Mouse (Mus musculus) heart, adult 8-10 months (tissue): ENCODE measurements around the gene Cux1. TPM values are rescaled to one million over a fixed set of nuclear protein-coding genes. Genes with fewer than 3 reads are reported as not detected.

ENCODE experiments used
- DNase-seq: peaks from one replicate; pipeline ENCODE4 v3.0.0; 2022; ENCODE audit warnings: low spot score
- total RNA-seq, 4 experiments: library from RNA; stranded (reverse); gene quantifications; 2 replicates each; pipeline ENCODE4 v1.2.4; 2022

Gene Cux1
- total RNA-seq, 4 experiments from 2014 or later, result 79.3 to 102 (median 88.5) TPM

DNA sequence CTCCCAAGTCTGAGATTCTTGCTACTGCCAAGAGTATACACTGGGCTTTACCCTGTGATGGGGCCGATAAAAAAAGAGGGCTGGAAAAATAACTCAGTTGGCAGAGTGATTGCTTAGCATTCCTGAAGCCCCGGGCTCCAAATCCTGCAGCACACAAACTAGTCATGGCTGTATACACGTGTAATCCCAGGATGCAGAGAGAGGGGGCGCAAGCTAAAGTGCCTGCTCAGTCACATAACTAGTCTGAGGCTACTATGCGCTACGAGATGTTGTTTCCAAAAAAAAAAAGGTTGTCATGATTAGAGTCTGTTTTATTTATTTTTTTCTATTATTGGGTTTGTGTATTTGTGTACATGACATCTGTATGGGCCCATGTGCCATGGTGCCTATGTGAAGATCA, 245.9 kb downstream of the Cux1 start:
- DNase-seq, result no peak

DNA sequence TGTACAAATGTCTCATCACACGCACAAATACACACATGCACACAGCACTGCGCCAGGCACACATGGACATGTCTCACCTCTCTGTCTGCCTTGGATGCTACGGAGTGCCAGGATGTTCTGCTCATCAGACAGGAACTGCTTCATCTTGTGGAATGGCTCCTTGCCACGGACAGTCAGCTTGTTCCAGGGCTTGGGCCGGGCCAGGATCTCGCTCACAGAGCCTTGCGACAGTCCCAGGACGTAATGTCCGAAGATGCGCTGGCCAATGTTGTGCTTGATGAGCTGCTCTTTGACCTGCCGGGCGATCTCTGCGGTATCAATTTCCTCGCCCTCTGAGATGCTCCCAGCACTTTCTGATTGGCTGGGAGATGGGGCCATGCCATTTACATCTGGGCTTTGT, 254.7 kb downstream of the Cux1 start:
- no peak for DNase-seq

DNA sequence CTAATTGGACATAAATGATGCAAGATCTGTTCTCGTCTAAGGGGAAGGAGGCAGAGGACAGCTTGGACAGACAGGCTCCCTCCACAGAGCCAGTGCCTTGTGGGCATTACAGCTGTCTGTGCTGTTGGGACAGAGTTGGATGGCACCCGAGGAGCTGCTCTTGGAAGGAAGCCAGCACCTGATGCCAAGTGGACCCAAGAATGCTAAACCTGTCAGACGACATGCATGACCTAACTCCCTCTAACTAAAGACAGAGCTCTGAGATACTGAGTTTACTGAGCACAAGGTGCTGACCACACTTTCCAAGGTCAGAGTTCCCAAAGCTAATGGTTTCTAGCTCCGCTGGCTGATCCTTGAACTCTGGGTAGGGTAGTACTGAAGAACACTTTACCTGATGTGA, 255.1 kb downstream of the Cux1 start:
- DNase-seq, result no peak

DNA sequence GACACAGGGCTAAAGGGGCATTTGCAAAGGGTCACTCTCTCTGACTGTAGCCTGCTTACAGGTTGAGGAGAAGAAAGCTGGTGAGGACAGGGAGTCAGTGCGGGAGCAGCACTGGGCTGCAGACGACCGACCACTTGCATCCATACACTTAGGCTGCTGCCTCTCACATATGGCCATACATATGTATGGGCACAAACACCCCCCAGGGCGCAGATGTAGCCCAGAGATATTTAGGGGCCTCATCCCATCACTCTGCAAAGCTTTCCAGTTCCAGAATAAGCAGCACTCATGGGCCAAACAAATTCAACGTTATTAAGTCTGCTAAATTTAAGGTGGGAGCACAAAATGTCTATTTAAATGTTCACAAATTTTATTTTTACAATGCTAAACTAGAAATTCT, 261.0 kb downstream of the Cux1 start:
- DNase-seq, result no peak

DNA sequence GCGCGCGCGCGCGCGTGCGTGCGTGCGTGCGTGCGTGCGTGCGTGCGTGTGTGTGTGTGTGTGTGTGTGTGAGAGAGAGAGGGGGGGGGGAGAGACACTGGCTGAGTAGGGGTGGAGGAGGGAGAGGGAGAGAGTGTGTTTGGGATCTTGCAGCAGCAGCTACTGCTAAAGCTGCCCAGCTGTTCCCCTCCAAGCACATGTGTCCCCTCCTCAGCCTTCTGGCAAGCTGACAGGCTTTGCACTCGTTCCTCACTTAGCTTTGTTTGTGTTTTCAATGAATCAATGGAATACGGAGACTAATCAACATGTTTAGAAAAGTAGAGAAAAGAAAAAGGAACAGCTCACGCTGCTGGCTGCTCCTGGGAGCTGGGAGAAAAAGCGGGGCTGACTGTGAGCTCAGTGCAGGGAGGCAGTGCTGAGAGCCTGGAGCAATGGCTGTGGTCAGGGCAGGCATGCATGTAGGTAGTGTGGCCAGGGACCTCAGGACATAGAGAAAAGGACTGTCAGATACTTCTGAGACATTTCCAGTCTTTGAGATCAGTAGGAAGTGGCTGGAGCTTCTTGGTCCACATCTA, 263.8 kb downstream of the Cux1 start:
- no peak for DNase-seq

DNA sequence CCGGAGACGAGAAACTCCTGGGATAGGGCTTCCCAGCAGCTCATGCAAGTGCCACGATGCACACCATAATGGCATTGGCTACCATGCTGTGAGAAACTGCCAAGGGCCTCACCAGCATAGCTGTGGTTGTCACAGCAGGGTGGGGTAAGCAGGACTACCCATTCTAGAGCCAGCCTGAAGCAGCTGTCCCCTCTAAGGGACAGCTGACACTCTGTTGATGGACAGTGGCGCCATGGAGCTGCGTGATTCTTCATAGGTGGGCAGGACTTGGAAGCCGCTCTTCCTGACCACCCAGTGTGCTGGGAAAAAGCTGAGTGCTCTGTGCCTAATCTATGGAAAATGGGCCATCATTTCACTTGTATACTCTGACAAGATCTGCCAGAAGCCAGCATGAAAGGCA, 266.4 kb downstream of the Cux1 start:
- no peak for DNase-seq

DNA sequence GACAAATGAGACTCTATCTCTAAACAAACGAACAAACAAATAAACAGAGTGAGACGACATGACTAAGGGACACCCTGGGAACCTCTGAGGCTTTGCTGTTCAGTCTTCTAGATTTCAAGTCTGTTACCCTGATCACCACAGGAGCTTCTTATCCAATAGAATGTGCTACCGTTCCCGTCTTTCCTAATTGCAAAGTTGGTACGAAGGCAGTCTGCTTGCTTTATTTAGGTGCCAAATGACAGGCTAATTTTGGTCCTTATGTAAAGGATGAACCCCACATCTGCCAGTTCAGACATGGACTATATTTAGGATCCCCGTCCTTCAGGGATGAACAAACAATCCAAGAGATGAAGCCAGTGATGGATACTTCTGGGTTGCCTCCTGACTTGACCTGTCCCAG, 269.6 kb downstream of the Cux1 start:
- no peak for DNase-seq

DNA sequence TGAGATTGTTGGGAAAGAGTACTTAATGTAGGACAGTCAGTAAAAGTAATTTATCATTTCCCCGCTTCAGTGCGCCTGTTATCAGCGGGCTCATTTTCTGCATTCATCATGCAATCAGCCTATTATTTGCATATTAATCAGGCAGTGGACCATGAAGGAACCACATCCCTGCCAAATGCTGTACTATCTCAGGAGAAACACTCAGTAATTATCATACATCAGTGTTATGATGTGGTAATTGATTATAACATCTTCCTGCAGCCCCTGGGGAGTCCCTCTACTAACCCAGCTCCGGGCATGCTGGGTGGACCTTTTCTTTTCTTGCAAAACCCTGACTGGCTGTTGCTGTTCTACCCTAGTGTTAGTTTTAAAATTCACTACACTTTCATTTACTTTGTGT, 270.4 kb downstream of the Cux1 start:
- no peak for DNase-seq

DNA sequence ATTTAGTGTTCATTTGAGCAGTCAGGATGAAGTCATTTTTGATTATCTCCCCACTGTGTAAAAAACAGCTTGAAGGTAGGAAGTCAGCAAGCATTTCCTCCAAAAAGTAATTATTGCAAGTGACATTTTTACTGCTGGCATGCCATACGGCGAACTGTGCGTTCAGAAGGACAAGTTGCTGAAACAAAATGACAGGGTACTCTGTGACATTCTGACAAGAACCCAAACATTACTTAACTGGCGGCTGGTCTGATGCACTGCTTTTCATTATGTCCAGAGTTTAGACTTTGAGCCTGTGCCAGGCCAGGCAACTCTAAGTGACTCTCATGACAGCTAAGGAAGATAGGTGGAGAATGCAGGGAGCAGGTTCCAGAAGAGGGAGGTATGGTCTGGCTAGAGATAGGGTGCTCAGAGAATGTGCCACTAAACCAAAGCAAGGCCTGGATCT, 274.3 kb downstream of the Cux1 start:
- DNase-seq, result peak; percentile 15

DNA sequence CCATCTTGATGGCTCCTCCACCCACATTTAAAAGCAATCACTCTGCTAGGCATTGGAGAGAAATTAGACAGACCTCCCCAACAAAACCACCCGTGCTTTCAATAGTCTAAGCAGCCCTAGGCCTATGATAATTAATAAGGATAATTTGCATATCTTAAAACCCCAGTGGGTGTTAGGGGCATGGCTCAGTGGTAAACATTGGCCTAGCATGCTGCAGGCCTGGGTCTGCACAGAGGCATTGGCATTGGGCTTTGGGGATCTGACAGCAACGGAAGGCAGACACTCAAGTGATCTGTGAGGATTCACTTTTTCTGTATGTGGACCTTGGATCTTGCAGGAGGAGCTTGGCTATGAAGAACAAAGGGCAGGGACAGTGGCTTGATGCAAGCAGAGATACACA, 274.9 kb downstream of the Cux1 start:
- no peak for DNase-seq

DNA sequence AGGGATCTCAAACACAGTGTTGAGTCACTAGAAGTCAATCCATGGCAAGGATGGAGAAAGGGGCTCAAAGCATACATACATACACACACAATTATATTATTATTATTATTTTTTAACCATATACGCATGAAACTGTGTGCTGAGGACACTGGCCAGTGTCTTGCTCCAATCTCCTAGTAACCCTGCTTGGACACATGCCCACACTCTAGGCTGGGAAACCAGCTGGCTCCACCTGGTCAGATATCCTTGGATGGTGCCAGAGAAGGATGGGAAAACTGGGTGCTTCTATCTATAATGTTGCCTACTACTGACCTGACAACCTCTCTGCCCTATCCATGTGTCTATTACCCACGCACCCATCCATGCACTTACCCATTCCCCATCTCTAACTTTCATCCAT, 275.7 kb downstream of the Cux1 start:
- DNase-seq, result no peak

DNA sequence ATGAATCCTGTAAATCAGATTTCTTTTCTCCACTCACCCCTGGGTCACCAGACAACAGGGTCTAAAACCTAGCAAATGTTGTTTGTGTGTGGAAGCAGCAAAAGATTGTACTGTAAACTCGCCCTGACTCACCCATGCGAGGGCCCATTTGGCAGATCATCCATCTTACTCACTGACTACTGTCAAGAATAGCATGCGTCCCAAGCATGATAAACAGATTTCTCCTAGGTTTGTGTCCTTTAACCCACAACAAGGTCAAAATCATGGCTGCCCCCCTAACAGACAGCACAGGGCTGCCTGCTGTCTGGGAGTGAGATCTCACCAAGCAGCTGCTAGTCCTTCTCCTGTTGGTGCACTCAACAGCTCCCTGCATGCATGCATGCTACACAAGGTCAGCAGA, 277.5 kb downstream of the Cux1 start:
- DNase-seq, result no peak

DNA sequence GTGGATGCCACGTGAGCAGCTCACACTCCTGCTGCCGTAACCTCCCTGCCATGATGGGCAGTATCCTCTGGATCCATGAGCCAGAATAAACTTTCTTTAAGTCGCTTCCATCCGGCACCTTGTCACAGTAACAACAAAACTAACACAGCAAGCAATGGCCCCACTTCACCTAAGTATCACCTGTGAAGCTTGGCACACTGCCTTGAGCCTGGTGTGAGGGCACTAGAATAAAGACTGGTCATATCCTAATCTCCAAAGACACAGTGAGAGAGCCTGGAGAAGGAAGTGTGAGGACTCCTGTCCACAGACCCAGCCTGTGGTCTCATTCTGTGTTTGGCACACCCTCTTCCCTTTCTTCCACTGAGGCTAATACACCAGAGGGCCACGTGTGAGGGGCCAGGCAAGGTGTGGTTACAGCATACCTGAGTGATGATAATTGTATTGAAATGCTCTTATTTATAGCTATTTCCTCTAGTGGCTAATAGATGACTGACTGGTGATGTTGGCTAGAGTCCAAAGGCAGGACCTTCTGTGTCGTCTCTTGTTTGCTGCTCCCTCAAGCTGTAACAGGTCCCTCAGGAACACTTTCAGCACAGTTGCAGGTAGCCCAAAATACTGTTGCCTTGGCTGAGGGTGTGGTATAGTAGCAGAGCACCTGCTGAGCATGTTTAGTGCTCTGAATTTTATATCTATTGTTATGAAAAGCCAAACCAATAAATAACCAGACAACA, 278.8 kb downstream of the Cux1 start:
- DNase-seq, result no peak

DNA sequence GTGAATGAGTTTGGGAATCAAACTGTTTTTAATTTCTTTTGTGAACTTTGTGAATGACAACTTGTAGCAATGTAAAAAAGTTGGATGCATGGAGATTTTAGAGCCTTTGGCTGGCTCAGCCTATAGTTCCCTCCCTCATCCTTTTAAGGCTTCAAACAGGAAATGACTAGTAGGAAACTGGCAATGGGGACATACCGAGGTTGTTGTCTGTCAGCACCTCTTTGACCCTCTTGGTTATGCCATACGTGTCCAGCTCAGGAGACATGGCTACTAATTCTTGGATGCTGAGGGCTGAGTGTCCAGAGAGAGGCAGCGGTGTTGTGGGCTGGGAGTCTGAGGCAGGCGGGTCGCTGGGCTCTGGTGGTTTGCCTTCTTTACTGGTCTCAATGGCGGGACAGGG, 280.7 kb downstream of the Cux1 start:
- no peak for DNase-seq

DNA sequence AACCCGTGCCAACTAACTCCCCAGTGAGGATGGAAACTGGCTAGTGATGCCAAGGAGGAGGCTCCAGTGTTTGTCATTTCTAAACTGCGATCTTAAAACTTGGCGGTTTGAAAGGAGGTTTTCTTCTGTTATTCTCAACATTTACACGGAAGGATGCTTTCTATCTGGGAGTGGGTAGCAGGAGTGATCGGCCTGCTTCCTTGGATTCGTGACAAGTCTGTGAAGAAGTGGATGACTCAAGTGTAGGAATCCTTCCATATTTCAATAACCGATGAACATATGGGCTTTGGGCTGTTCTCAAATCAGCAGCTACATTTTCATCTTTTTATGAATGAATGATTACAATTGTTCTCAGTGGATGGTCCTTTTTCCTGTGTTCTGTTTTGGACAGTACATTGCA, 282.2 kb downstream of the Cux1 start:
- no peak for DNase-seq

DNA sequence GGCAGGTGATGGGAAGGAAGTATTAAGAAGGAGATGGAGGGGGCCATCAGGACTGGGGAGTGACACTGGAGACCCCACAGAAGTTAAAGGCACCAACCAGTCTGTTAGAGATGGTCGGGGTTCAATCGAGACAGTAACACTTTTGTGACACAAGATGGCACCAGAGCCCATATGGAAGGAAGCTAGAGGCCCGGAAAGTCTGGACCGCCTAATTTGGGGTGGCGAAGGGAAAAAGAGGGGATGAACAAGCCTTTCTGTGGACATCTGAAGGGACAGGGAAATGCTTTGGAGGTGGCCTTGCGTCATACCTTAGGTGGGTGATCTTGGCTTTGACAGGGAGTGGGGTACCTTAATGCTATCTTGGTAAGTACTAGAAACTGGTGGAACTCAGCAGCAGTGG, 285.9 kb downstream of the Cux1 start:
- DNase-seq, result peak; percentile 19

DNA sequence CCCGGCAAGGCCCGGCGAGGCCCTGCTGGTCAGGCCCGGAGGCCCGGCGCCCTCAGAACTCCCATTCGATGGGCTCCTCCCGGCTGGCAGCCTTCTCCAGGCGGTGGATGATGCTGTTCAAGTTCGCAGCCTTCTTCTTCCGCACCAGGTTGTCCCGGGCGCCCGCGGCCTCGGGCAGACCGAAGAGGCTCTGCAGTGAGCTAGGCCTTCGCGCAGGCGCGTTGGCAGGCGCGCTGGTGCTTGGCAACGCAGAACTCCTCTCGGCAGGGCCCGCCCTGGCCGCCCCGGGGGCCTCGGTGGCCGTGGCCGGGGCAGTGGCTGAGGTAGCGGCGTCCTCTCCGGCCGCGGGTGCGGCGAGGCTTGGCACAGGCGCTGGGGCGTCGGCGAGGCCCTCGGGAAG, 292.6 kb downstream of the Cux1 start:
- DNase-seq, result no peak

DNA sequence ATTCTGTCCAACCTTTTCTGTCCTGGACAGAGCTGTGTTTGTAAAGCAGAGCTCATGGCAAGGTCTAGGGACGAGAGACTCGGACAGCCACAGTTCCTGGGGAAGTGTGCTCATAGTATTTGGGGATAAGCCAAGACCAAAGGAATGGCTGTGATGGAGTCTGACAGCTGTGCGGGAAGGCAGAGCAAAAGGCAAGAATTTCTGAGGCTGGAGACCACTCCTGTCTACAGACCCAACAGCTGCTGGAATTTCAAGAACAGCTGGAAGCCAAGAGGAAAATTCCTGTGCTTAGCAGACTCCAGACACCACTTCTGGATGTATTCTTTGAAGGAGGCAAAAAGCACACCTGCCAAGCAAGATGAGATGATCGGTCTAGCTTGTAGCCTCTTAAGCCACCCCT, 297.4 kb downstream of the Cux1 start:
- no peak for DNase-seq

DNA sequence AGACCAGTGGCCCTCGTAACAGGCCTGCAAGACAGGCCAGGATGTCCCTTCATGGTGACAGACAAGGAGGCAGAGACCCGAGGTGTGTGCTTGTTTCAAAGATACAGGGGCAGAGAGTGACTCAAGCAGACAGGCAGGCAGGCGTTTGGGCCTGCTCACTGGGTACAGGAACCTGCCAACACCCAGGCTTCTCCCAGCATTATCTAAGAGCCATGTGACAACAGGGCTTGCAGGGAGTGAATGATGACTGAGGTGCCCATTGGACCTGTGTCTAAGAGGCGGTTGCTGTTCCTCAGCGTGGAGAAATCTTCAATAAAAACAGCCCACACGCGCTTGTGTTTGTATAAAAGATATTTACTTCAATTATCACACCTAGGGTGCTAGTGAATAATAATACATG, 301.2 kb downstream of the Cux1 start:
- no peak for DNase-seq

DNA sequence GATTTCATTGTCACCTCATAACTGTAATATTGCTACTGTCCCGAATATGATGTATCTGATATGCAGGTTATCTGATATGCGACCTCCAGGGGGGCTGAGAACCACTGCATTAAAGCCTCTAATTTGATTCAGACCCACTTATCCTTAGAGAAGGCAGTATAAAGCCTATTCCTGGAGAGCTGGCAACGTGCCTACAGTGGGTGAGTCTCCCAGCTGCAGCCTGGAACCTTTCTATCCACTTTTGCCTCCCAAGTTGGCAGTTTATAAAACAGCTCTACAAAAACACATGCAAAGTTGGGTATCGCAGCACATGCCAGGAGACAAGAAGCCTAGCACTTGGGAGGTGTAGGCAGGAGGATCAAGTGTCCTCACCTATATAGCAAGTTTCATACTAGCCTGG, 303.9 kb downstream of the Cux1 start:
- no peak for DNase-seq

DNA sequence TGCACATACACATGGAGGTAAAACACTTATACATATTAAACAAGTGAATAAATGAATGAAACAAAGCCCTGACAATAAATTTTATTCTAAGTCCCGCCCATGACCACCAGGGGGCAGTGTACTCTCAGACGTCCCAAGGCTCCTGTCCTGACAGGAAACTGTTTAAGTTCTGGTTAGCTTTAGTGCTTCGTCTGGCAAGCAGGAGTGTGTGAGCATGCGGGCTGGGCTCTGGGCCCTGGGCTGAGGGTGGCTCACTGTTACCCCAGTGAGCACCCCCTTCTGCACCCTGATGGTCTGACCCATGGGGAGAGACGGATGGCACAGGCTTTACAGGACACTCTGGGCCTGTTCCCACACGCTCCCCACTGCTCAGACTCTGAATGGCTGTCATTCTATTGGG, 308.4 kb downstream of the Cux1 start:
- peak; percentile 60 for DNase-seq

DNA sequence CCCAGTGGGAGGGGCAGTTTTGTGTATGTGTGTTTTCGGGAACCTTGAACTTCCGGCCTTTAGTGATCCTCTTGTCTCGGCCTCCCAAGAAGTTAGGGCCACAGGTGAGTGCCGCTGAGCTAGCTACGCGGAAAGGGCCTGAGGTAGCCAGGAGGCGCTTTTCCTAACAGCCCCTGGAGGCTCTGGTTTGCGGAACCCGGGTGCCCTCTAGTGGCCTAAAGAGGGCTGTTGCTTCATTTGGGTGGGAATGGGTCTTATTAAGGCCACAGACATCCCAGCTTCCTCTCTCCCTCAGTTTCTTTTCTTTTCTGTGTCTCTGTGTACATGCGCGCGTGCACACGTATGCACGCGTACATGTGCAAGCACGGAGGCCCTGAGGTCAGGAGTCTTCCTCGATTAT, 314.4 kb downstream of the Cux1 start:
- DNase-seq, result peak; percentile 79

DNA sequence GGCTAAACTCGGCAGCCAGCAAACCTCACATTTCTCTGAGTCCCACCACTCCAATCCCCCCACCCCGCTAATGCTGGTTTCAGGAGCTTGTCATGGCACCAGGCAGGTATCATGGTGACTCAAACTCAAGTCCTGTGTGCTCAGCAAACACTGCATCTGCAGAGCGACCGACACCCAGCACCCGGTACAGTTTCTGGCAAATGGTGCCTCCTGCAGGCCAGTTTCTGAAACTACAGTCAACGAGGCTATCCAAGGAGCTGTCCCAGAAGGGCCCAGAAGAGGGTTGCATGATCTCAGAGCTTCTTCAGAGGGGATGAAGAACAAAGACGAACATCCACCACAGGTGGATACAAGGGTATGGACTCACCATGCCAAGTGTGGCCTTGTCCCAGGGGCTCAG, 316.3 kb downstream of the Cux1 start:
- no peak for DNase-seq

DNA sequence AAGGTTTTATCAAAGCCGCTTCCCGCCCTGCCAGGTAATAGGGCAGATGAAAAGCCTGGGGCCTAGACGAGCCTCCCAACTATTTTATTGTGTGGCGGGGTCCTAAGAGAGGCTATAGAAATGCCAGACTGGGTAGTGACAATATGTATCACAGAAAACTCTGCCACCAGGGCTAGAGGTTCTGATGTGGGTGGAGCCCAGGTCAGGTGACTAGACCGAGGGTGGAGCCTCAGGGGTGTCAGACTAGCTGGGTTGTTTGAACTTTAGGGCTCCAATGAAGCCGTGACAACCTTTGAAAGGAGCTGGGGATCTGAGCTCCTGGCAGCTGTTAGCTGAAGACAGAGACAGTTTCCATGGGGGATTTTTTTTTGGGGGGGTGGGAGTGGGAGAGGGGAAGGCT, 318.8 kb downstream of the Cux1 start:
- no peak for DNase-seq
